Mouse (Mus musculus) c-Kit-negative CD71-positive TER-119-positive erythroid progenitor cells, embryonic 14.5 days (primary cell): ENCODE data around the gene Map4k3.

Source experiments
- DNase-seq: peaks from one replicate; pipeline ENCODE4 v3.0.0-alpha.2; 2013; ENCODE audit warnings: low read depth, low spot score

Map4k3 gene

GRCm38 (mm10) chr17:80683821-80684576 lies 44.3 kb downstream of the Map4k3 start:
- no peak for DNase-seq

- DNase-seq, result no peak
Measured at GRCm38 (mm10) chr17:80683041-80683440, 45.2 kb downstream of the Map4k3 start.

- DNase-seq, result no peak
Measured at GRCm38 (mm10) chr17:80678190-80678589, 50.1 kb downstream of the Map4k3 start.

GRCm38 (mm10) chr17:80676859-80677535 lies 51.3 kb downstream of the Map4k3 start:
- no peak for DNase-seq

GRCm38 (mm10) chr17:80676211-80676610 lies 52.1 kb downstream of the Map4k3 start:
- DNase-seq, result no peak

- DNase-seq, result no peak
Measured at GRCm38 (mm10) chr17:80670395-80670794, 57.9 kb downstream of the Map4k3 start.

- DNase-seq, result no peak
Measured at GRCm38 (mm10) chr17:80663623-80664022, 64.7 kb downstream of the Map4k3 start.

GRCm38 (mm10) chr17:80662836-80663620 lies 65.3 kb downstream of the Map4k3 start:
- DNase-seq, result no peak

- DNase-seq, result no peak
Measured at GRCm38 (mm10) chr17:80661896-80662295, 66.4 kb downstream of the Map4k3 start.

- no peak for DNase-seq
Measured at GRCm38 (mm10) chr17:80660707-80661380, 67.4 kb downstream of the Map4k3 start.

- DNase-seq, result no peak
Measured at GRCm38 (mm10) chr17:80660234-80660633, 68.1 kb downstream of the Map4k3 start.

GRCm38 (mm10) chr17:80659821-80660220 lies 68.5 kb downstream of the Map4k3 start:
- no peak for DNase-seq

GRCm38 (mm10) chr17:80654323-80654722 lies 74.0 kb downstream of the Map4k3 start:
- DNase-seq, result no peak

GRCm38 (mm10) chr17:80652740-80653139 lies 75.5 kb downstream of the Map4k3 start:
- DNase-seq, result no peak

GRCm38 (mm10) chr17:80646843-80647242 lies 81.4 kb downstream of the Map4k3 start:
- DNase-seq, result no peak

GRCm38 (mm10) chr17:80646131-80646530 lies 82.2 kb downstream of the Map4k3 start:
- DNase-seq, result no peak

- DNase-seq, result no peak
Measured at GRCm38 (mm10) chr17:80645694-80646034, 82.6 kb downstream of the Map4k3 start.

GRCm38 (mm10) chr17:80644983-80645693 lies 83.1 kb downstream of the Map4k3 start:
- DNase-seq, result no peak

- no peak for DNase-seq
Measured at GRCm38 (mm10) chr17:80644567-80644966, 83.7 kb downstream of the Map4k3 start.

- no peak for DNase-seq
Measured at GRCm38 (mm10) chr17:80638121-80638520, 90.2 kb downstream of the Map4k3 start.

- DNase-seq, result no peak
Measured at GRCm38 (mm10) chr17:80635794-80636193, 92.5 kb downstream of the Map4k3 start.
